Mouse (Mus musculus): ENCODE results near the gene Gm21518. TPM values are rescaled to one million over a fixed set of nuclear protein-coding genes. Genes with fewer than 3 reads are reported as not detected.

The Gm21518 gene
- polyA plus RNA-seq (2012; rRNA removed), result not detected in 2 replicates

DNA sequence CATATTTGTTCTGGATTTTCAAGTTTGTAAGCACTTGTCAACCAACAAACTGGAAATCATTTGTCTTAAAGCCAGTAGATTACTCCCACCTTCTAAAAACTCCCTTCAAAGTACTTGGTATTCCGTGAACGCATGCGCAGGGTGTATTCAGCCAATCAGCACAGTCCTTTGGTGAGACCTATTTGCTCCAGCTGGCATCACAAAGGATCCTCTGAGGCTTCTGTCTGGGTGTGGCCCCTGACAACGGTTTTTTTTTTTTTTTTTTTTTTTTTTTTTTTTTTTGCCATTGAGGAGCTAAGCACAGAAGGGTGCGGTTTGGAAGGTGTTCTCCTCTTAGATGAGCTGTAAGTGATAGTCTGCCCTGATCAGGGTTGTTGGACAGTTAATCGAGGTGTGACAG lies at the start of gene Gm21518:
TSS of gene Gm21518 (plus strand) at position 301 of the 400 bp plus-strand sequence.

